Mouse (Mus musculus): ENCODE results near the gene Cyp4x1. TPM values are rescaled to one million over a fixed set of nuclear protein-coding genes. Genes with fewer than 3 reads are reported as not detected.

Gene Cyp4x1
- polyA plus RNA-seq, 1 experiment: not detected

- peaks cover 7% of the 10 kb centered on the region for H3K4me1 ChIP-seq (ENCODE audit: control insufficient read depth, insufficient read depth, low read length)
- H3K36me3 ChIP-seq (ENCODE audit: control insufficient read depth, insufficient read depth, low read length): no peaks in the 10 kb centered on the region
- no peak within 1 kb of the TSS for H3K27ac ChIP-seq (ENCODE audit: control insufficient read depth, insufficient read depth, low read depth, low read length)
- TF ChIP-seq CTCF (IDR thresholded peaks at IDR 0.05; ENCODE audit: control insufficient read depth, insufficient read depth, insufficient replicate concordance, low read depth, low read length) (no peak), POLR2A (IDR thresholded peaks at IDR 0.05; ENCODE audit: control insufficient read depth, low read depth, low read length) (no peak)
- H3K4me3 ChIP-seq (ENCODE audit: control insufficient read depth, low read depth, low read length): peak within 1 kb of the TSS; percentile 60
- no peaks in the 10 kb centered on the region for H3K27me3 ChIP-seq (ENCODE audit: control insufficient read depth, insufficient read depth, low read length)
Observed at GRCm38 (mm10) chr4:115088611-115089338, 45.3 kb downstream of the Cyp4x1 start, which contains the start of gene Pdzk1ip1. Pdzk1ip1 (plus strand) TSS chr4:115088708.

GRCm38 (mm10) chr4:115086763-115087415 is 47.2 kb downstream of the Cyp4x1 start:
- H3K4me1 ChIP-seq (ENCODE audit: control insufficient read depth, insufficient read depth, low read length): peaks cover 7% of the 10 kb centered on the region
- H3K27me3 ChIP-seq (ENCODE audit: control insufficient read depth, insufficient read depth, low read length): no peaks in the 10 kb centered on the region
- H3K27ac ChIP-seq (ENCODE audit: control insufficient read depth, insufficient read depth, low read depth, low read length): no peak overlapping the region
- TF ChIP-seq CTCF (IDR thresholded peaks at IDR 0.05; ENCODE audit: control insufficient read depth, insufficient read depth, insufficient replicate concordance, low read depth, low read length): no peak
- no peak for TF ChIP-seq POLR2A (IDR thresholded peaks at IDR 0.05; ENCODE audit: control insufficient read depth, low read depth, low read length)
- no peaks in the 10 kb centered on the region for H3K36me3 ChIP-seq (ENCODE audit: control insufficient read depth, insufficient read depth, low read length)
- no peak overlapping the region for H3K4me3 ChIP-seq (ENCODE audit: control insufficient read depth, low read depth, low read length)

DNA sequence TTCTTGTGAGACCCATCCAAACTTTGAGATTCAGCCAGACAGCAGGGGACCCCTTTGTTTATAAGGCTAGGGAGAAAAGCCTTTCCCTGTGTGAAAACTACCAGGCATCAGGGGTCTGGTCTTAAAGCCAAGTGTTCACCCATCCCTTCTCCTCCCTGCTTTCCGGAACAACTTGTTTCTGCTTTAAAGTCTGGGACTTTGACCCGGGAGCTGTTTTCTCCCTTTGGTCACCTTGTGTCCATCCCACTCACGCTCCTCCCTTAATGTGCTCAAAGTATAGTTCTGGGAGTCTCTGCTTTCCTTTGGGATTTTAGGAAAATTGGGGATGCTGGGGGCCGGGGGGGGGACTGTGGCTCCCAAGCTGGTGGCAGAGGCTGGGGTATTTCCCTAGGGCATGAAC is 47.8 kb downstream of the Cyp4x1 start:
- Histone ChIP-seq H3K36me3 (ENCODE audit: control insufficient read depth, insufficient read depth, low read length) (no peaks in the 10 kb centered on the region), H3K27me3 (ENCODE audit: control insufficient read depth, insufficient read depth, low read length) (no peaks in the 10 kb centered on the region), H3K4me3 (ENCODE audit: control insufficient read depth, low read depth, low read length) (no peak overlapping the region), H3K27ac (ENCODE audit: control insufficient read depth, insufficient read depth, low read depth, low read length) (no peak overlapping the region), H3K4me1 (ENCODE audit: control insufficient read depth, insufficient read depth, low read length) (peaks cover 7% of the 10 kb centered on the region)
- TF ChIP-seq CTCF (IDR thresholded peaks at IDR 0.05; ENCODE audit: control insufficient read depth, insufficient read depth, insufficient replicate concordance, low read depth, low read length) (no peak), POLR2A (IDR thresholded peaks at IDR 0.05; ENCODE audit: control insufficient read depth, low read depth, low read length) (no peak)

DNA sequence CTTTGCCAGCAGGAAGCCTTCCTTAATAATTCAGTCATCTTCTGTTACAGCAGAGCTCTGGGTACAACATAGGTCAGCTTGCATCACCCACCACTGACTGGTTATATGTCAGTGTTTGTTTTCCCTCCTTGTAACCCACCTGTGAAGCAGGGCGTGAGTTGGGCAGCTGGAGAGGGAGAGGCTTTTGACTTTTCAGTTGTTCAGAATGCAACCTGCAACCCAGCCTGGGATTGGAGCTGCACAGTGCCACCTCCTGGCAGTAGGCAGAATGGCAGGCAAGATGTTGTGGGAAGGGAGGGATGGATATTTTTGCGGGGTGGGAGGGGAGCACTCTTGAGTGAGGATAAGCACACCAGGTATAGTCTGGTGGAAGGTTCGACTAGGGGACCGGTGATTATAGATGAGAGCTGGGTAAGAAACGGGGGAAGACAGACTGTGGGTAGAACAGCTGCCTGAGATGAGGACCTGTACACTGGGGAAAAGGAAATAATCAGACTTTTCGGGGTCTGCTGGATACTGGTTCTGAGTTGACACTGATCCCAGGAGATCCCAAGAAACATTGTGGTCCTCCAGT is 48.5 kb downstream of the Cyp4x1 start:
- Histone ChIP-seq H3K4me1 (ENCODE audit: control insufficient read depth, insufficient read depth, low read length) (peaks cover 7% of the 10 kb centered on the region), H3K36me3 (ENCODE audit: control insufficient read depth, insufficient read depth, low read length) (no peaks in the 10 kb centered on the region), H3K4me3 (ENCODE audit: control insufficient read depth, low read depth, low read length) (no peak overlapping the region), H3K27me3 (ENCODE audit: control insufficient read depth, insufficient read depth, low read length) (no peaks in the 10 kb centered on the region), H3K27ac (ENCODE audit: control insufficient read depth, insufficient read depth, low read depth, low read length) (no peak overlapping the region)
- TF ChIP-seq CTCF (IDR thresholded peaks at IDR 0.05; ENCODE audit: control insufficient read depth, insufficient read depth, insufficient replicate concordance, low read depth, low read length) (peak; percentile 97), POLR2A (IDR thresholded peaks at IDR 0.05; ENCODE audit: control insufficient read depth, low read depth, low read length) (no peak)

GRCm38 (mm10) chr4:115083031-115083430 is 51.0 kb downstream of the Cyp4x1 start:
- Histone ChIP-seq H3K27me3 (ENCODE audit: control insufficient read depth, insufficient read depth, low read length) (no peaks in the 10 kb centered on the region), H3K36me3 (ENCODE audit: control insufficient read depth, insufficient read depth, low read length) (no peaks in the 10 kb centered on the region), H3K4me1 (ENCODE audit: control insufficient read depth, insufficient read depth, low read length) (no peaks in the 10 kb centered on the region), H3K4me3 (ENCODE audit: control insufficient read depth, low read depth, low read length) (no peak overlapping the region), H3K27ac (ENCODE audit: control insufficient read depth, insufficient read depth, low read depth, low read length) (no peak overlapping the region)
- no peak for TF ChIP-seq CTCF (IDR thresholded peaks at IDR 0.05; ENCODE audit: control insufficient read depth, insufficient read depth, insufficient replicate concordance, low read depth, low read length)
- TF ChIP-seq POLR2A (IDR thresholded peaks at IDR 0.05; ENCODE audit: control insufficient read depth, low read depth, low read length): no peak

DNA sequence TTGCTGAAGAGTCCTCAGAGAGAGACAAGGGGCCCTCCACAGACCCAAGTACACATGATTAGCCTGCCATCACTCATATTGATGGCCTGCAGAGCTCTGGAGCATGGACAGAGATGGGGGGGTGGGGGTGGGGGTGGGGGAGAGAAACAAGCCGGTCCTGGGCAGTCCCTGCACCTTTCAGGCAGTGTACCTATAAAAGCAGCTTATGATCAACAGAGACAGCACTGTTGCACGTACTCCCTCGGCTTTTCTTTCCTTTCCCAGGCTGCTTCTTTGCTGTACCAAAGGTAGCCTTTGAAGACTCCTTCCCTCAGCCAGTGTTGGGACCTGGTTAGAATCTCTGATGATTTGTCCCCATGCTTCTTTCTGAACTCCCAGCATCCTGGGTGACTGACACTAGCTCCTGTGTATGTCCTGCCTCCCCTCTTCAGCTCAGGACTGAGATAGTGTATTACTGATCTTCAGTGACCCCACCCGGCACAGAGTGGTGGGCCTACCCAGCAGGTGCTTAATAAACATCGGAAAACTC is 54.2 kb downstream of the Cyp4x1 start:
- no peak overlapping the region for H3K27ac ChIP-seq (ENCODE audit: control insufficient read depth, insufficient read depth, low read depth, low read length)
- H3K36me3 ChIP-seq (ENCODE audit: control insufficient read depth, insufficient read depth, low read length): no peaks in the 10 kb centered on the region
- H3K4me1 ChIP-seq (ENCODE audit: control insufficient read depth, insufficient read depth, low read length): no peaks in the 10 kb centered on the region
- H3K4me3 ChIP-seq (ENCODE audit: control insufficient read depth, low read depth, low read length): no peak overlapping the region
- no peaks in the 10 kb centered on the region for H3K27me3 ChIP-seq (ENCODE audit: control insufficient read depth, insufficient read depth, low read length)
- no peak for TF ChIP-seq POLR2A (IDR thresholded peaks at IDR 0.05; ENCODE audit: control insufficient read depth, low read depth, low read length)
- no peak for TF ChIP-seq CTCF (IDR thresholded peaks at IDR 0.05; ENCODE audit: control insufficient read depth, insufficient read depth, insufficient replicate concordance, low read depth, low read length)
